In genomic region chr5:147013845-147014244, GRCm38 (mm10) we compare ENCODE assay signal across 19 mouse cellular contexts. TPM values are rescaled to one million over a fixed set of nuclear protein-coding genes. Genes with fewer than 3 reads are reported as not detected.
DNase-seq lines count a peak whose midpoint lies in the region; ATAC-seq and TF ChIP-seq lines count a peak whose summit lies in the region.
"Had no signal": no experiment of that assay in that cellular context is flagged by ENCODE, and none has a peak within 500 bp of the region (broad histone marks: within the 10 kb centered on the region; RNA-seq: fewer than 3 reads in every experiment).

No protein-coding gene starts in this region.

- H3K4me3 ChIP-seq in forebrain, embryonic 16.5 days (replicated peaks; ENCODE audit: low read length) = no peak overlapping the region
- no peak overlapping the region for H3K4me3 ChIP-seq in forebrain, embryonic 12.5 days (replicated peaks)
- no peak overlapping the region for H3K4me3 ChIP-seq in CH12.LX (replicated peaks in 1 of 3; ENCODE audit: low read depth in 2 of 3, low read length in 2 of 3, poor library complexity in 1 of 3)
- H3K4me3 ChIP-seq: heart, adult 2 months; heart, embryonic 15.5 days; hindbrain, embryonic 13.5 days had no signal

- TF ChIP-seq POLR2A in CH12.LX (IDR thresholded peaks at IDR 0.05; ENCODE audit: low read depth, low read length) = no peak
- no peak for TF ChIP-seq POLR2A in brain, embryonic 14.5 days (IDR thresholded peaks at IDR 0.05; ENCODE audit: borderline replicate concordance, extremely low read depth, insufficient read depth, insufficient read length, poor library complexity, severe bottlenecking)

- no peak for TF ChIP-seq EP300 in CH12.LX (IDR thresholded peaks at IDR 0.05; ENCODE audit: low read length)

- WGBS in forebrain, embryonic 16.5 days = 31% methylated on average over 6 of the region's 6 CpGs
- WGBS in forebrain, embryonic 12.5 days = 45% methylated on average over 6 of the region's 6 CpGs

- no peaks in the 10 kb centered on the region for H3K79me2 ChIP-seq in CH12.LX (replicated peaks; ENCODE audit: control insufficient read depth, extremely low read depth, insufficient read depth, poor library complexity, severe bottlenecking)

- H3K4me2 ChIP-seq in forebrain, embryonic 16.5 days (ENCODE audit: low read length) = no peak overlapping the region
- H3K4me2 ChIP-seq in forebrain, embryonic 12.5 days = no peak overlapping the region
- H3K4me2 ChIP-seq in CH12.LX (ENCODE audit: insufficient read depth, low read depth, poor library complexity, severe bottlenecking) = peak overlapping the region; percentile 16; the same call in 1 of the 2 replicates
- H3K4me2 ChIP-seq: heart, embryonic 11.5 days; heart, embryonic 15.5 days; hindbrain, embryonic 13.5 days had no signal

- peak; percentile 11 for DNase-seq in CH12.LX (ENCODE audit: extremely low read depth)
- peak; percentile 61 for DNase-seq in brain, embryonic 14.5 days (ENCODE audit: low read depth)
- no peak for DNase-seq in ovary, adult 18-20 months (ENCODE audit: low spot score)
- DNase-seq in layer of hippocampus, postnatal 10 days (ENCODE audit: low spot score in 2 of 2) = no peak
- DNase-seq: adrenal gland, postnatal 10 days; B cell, adult 2 months; cerebellum, adult 2 months; cerebellum, postnatal 10 days; gastrocnemius, postnatal 10 days; heart, adult 2 months; heart, postnatal 14 days; kidney, adult 11 months had no signal

- no peak for TF ChIP-seq RAD21 in CH12.LX (IDR thresholded peaks at IDR 0.05; ENCODE audit: low read depth, low read length)

- no peak for TF ChIP-seq CTCF in CH12.LX (conservative IDR thresholded peaks at IDR 0.05 in 1 of 2, IDR thresholded peaks at IDR 0.05 in 1 of 2; ENCODE audit: low read depth in 2 of 2, low read length in 2 of 2)
- TF ChIP-seq CTCF in brain, embryonic 14.5 days (IDR thresholded peaks at IDR 0.05; ENCODE audit: borderline replicate concordance, extremely low read depth, insufficient read depth, insufficient read length) = no peak

- no peaks in the 10 kb centered on the region for H3K9me3 ChIP-seq in forebrain, embryonic 16.5 days (ENCODE audit: control insufficient read depth, low read length)
- H3K9me3 ChIP-seq in forebrain, embryonic 12.5 days = no peaks in the 10 kb centered on the region
- H3K9me3 ChIP-seq in CH12.LX (replicated peaks; ENCODE audit: low read length) = no peaks in the 10 kb centered on the region
- H3K9me3 ChIP-seq: heart, embryonic 15.5 days; hindbrain, embryonic 13.5 days had no signal

- dilution Hi-C loops in CH12.LX (cut with MboI; ENCODE audit: extremely low pct_ligation_motif_present, extremely low pct_unique_long_range_greater_than_20kb, low sequenced_read_pairs) = no loop called here

- in situ Hi-C loops in CH12.LX (cut with MboI; ENCODE audit: low pct_ligation_motif_present, low pct_unique_long_range_greater_than_20kb, low sequenced_read_pairs) = no loop called here

- no peaks in the 10 kb centered on the region for H3K27me3 ChIP-seq in forebrain, embryonic 16.5 days (replicated peaks; ENCODE audit: control insufficient read depth, insufficient read depth, low read length)
- no peaks in the 10 kb centered on the region; the same call in 1 of the 2 replicates for H3K27me3 ChIP-seq in forebrain, embryonic 12.5 days
- no peaks in the 10 kb centered on the region for H3K27me3 ChIP-seq in CH12.LX (replicated peaks)
- H3K27me3 ChIP-seq: heart, embryonic 15.5 days; hindbrain, embryonic 13.5 days had no signal

- no peaks in the 10 kb centered on the region for H3K4me1 ChIP-seq in forebrain, embryonic 16.5 days (replicated peaks; ENCODE audit: control insufficient read depth, insufficient read depth, low read length)
- H3K4me1 ChIP-seq in forebrain, embryonic 12.5 days = peaks cover 6% of the 10 kb centered on the region
- H3K4me1 ChIP-seq in CH12.LX (ENCODE audit: control insufficient read depth in 1 of 2, insufficient read depth in 2 of 2) = peaks cover 0 to 9% of the 10 kb centered on the region in 2 experiments; a peak in 2 of 4 replicates
- H3K4me1 ChIP-seq: heart, embryonic 15.5 days had no signal

- ATAC-seq in forebrain, embryonic 16.5 days = peak; percentile 76
- no peak for ATAC-seq in forebrain, embryonic 12.5 days (ENCODE audit: low FRiP score)
- ATAC-seq: CD4-positive, CD25-positive, alpha-beta regulatory T cell, adult 4 months; hindbrain, postnatal 0 days had no signal

- H3K9ac ChIP-seq in forebrain, embryonic 16.5 days (replicated peaks; ENCODE audit: low read depth, low read length) = no peak overlapping the region
- H3K9ac ChIP-seq in forebrain, embryonic 12.5 days = no peak overlapping the region
- no peak overlapping the region for H3K9ac ChIP-seq in CH12.LX (ENCODE audit: insufficient read depth, low read depth)
- H3K9ac ChIP-seq: heart, embryonic 15.5 days; hindbrain, embryonic 13.5 days had no signal

- H3K36me3 ChIP-seq in forebrain, embryonic 16.5 days (ENCODE audit: control insufficient read depth, insufficient read depth) = 0 out of 2 replicates have a peak, but pooled peaks cover 3% of the 10 kb centered on the region
- H3K36me3 ChIP-seq in forebrain, embryonic 12.5 days (replicated peaks) = no peaks in the 10 kb centered on the region; the same call in 1 of the 2 replicates
- peaks cover 23 to 32% of the 10 kb centered on the region in 2 experiments for H3K36me3 ChIP-seq in CH12.LX (replicated peaks in 1 of 2; ENCODE audit: control insufficient read depth in 1 of 2, insufficient read depth in 1 of 2, low read length in 1 of 2)

- no peak overlapping the region; the same call in 1 of the 2 replicates for H3K27ac ChIP-seq in forebrain, embryonic 16.5 days (ENCODE audit: low read length)
- H3K27ac ChIP-seq in forebrain, embryonic 12.5 days = no peak overlapping the region
- H3K27ac ChIP-seq in CH12.LX (ENCODE audit: insufficient read depth, low read depth) = no peak overlapping the region
- H3K27ac ChIP-seq: heart, adult 2 months; heart, embryonic 15.5 days; hindbrain, embryonic 13.5 days; hindbrain, postnatal 0 days had no signal

TF ChIP-seq in CH12.LX, 34 proteins besides CTCF, POLR2A, EP300 and RAD21:
- TF ChIP-seq RCOR1 (conservative IDR thresholded peaks at IDR 0.05; ENCODE audit: low read depth, low read length) = no peak
- TF ChIP-seq IRF4 (IDR thresholded peaks at IDR 0.05; ENCODE audit: low read depth, low read length) = peak; percentile 46; the same call in 1 of the 2 replicates

RNA-seq across cellular contexts. Expression of gene Mtif3, which starts 50.2 kb away (rescaled TPM):
- 28.7 and 31.6 TPM in 2 replicates for polyA plus RNA-seq in forebrain, embryonic 16.5 days (2015; fragmentation: Nextera tagmentation; extraction: Ambion mirVana)
- 18.8 and 22.3 TPM in 2 replicates for polyA plus RNA-seq in forebrain, embryonic 12.5 days (2016; fragmentation: Nextera tagmentation; extraction: Ambion mirVana)
- 15.2 and 17.8 TPM in 2 replicates for total RNA-seq in CH12.LX (2012; rRNA removed)
- 26.7 TPM in 2 replicates for total RNA-seq in CH12.LX (2014; rRNA removed)
- 24.3 and 25.6 TPM in 2 replicates for polyA plus RNA-seq in CH12.LX (2012; ENCODE audit: insufficient read length, low read depth)
- polyA plus RNA-seq in brain, embryonic 14.5 days (2012; rRNA removed) = 15.5 and 16.6 TPM in 2 replicates
- total RNA-seq in layer of hippocampus, postnatal 10 days (2021) = 10 to 100 TPM; 15.5 to 17.8 TPM

Comparison
In these comparisons a context has a peak if more than half of its experiments do, and no peak if none do; other contexts are left out.
1. DNase-seq: peak in CH12.LX (single experiment) and brain, embryonic 14.5 days (single experiment); none in ovary, adult 18-20 months (single experiment) and layer of hippocampus, postnatal 10 days (0 of 2).